Comparison of ENCODE assay signal across 9 mouse cellular contexts in genomic region chr11:76836317-76836716, GRCm38 (mm10). TPM values are rescaled to one million over a fixed set of nuclear protein-coding genes. Genes with fewer than 3 reads are reported as not detected.
DNase-seq lines count a peak whose midpoint lies in the region; ATAC-seq lines count a peak whose summit lies in the region.
"Had no signal": no experiment of that assay in that cellular context is flagged by ENCODE, and none has a peak within 500 bp of the region (broad histone marks: within the 10 kb centered on the region; RNA-seq: fewer than 3 reads in every experiment).

No protein-coding gene starts in this region.

- no peak overlapping the region for H3K9ac ChIP-seq in embryonic facial prominence, embryonic 13.5 days
- H3K9ac ChIP-seq in liver, embryonic 15.5 days, result no peak overlapping the region
- H3K9ac ChIP-seq: embryonic facial prominence, embryonic 12.5 days had no signal

- H3K9me3 ChIP-seq in embryonic facial prominence, embryonic 13.5 days, result no peaks in the 10 kb centered on the region
- H3K9me3 ChIP-seq in liver, embryonic 15.5 days (replicated peaks), result no peaks in the 10 kb centered on the region
- H3K9me3 ChIP-seq: embryonic facial prominence, embryonic 12.5 days had no signal

- H3K27ac ChIP-seq in embryonic facial prominence, embryonic 13.5 days, result 0 out of 2 replicates have a peak overlapping the region, but pooled peaks have one; percentile 51
- H3K27ac ChIP-seq in liver, embryonic 15.5 days (replicated peaks), result peak overlapping the region; percentile 58; the same call in 1 of the 2 replicates
- H3K27ac ChIP-seq: embryonic facial prominence, embryonic 12.5 days had no signal

- WGBS in embryonic facial prominence, embryonic 13.5 days, result 52% methylated on average over 6 of the region's 6 CpGs
- WGBS in liver, embryonic 15.5 days (ENCODE audit: insufficient replicate concordance), result 69% methylated on average over 6 of the region's 6 CpGs

- H3K4me3 ChIP-seq in embryonic facial prominence, embryonic 13.5 days, result no peak overlapping the region
- no peak overlapping the region for H3K4me3 ChIP-seq in liver, embryonic 15.5 days (replicated peaks)
- H3K4me3 ChIP-seq: embryonic facial prominence, embryonic 12.5 days; myocyte had no signal

- peak; percentile 27 for DNase-seq in kidney, postnatal 14 days
- no peak for DNase-seq in kidney, postnatal 4 days
- peak; percentile 91 for DNase-seq in brain, adult 2 months (ENCODE audit: low read depth, low spot score)
- DNase-seq in urinary bladder, postnatal 4 days (ENCODE audit: low spot score in 2 of 2), result no peak

- no peaks in the 10 kb centered on the region; the same call in 1 of the 2 replicates for H3K4me1 ChIP-seq in embryonic facial prominence, embryonic 13.5 days
- H3K4me1 ChIP-seq in liver, embryonic 15.5 days (replicated peaks), result peaks cover 48% of the 10 kb centered on the region
- H3K4me1 ChIP-seq: embryonic facial prominence, embryonic 12.5 days had no signal

- H3K4me2 ChIP-seq in embryonic facial prominence, embryonic 13.5 days, result no peak overlapping the region
- H3K4me2 ChIP-seq in liver, embryonic 15.5 days, result peak overlapping the region; percentile 47
- H3K4me2 ChIP-seq: embryonic facial prominence, embryonic 12.5 days had no signal

- no peak for ATAC-seq in embryonic facial prominence, embryonic 13.5 days (ENCODE audit: insufficient number of reproducible peaks, insufficient read depth, low FRiP score, low TSS enrichment, low read depth)
- ATAC-seq in liver, embryonic 15.5 days (ENCODE audit: insufficient read depth), result no peak
- ATAC-seq in monocyte, adult 5-6 weeks (replicated peaks; ENCODE audit: insufficient number of reproducible peaks, low FRiP score, low TSS enrichment, poor library complexity, severe bottlenecking), result no peak

- H3K36me3 ChIP-seq in embryonic facial prominence, embryonic 13.5 days, result peaks cover 10% of the 10 kb centered on the region
- peaks cover 15% of the 10 kb centered on the region for H3K36me3 ChIP-seq in liver, embryonic 15.5 days (replicated peaks)
- H3K36me3 ChIP-seq: embryonic facial prominence, embryonic 12.5 days had no signal

- H3K27me3 ChIP-seq in embryonic facial prominence, embryonic 13.5 days, result no peaks in the 10 kb centered on the region
- no peaks in the 10 kb centered on the region for H3K27me3 ChIP-seq in liver, embryonic 15.5 days
- H3K27me3 ChIP-seq: embryonic facial prominence, embryonic 12.5 days had no signal

RNA-seq across cellular contexts. Expression of gene Cpd, which starts 10.5 kb away (rescaled TPM):
- 9.7 and 12.5 TPM in 2 replicates for polyA plus RNA-seq in embryonic facial prominence, embryonic 13.5 days (2015; fragmentation: Nextera tagmentation; extraction: Ambion mirVana)
- 4.7 and 4.8 TPM in 2 replicates for polyA plus RNA-seq in liver, embryonic 15.5 days (2015; fragmentation: Nextera tagmentation; extraction: Ambion mirVana)
- total RNA-seq in monocyte, adult 5-6 weeks (2017), result 37.7 to 55.0 TPM (median 54.1 TPM) in 3 replicates

Comparison
In these comparisons a context has a peak if more than half of its experiments do, and no peak if none do; other contexts are left out.
1. DNase-seq: peak in kidney, postnatal 14 days (single experiment) and brain, adult 2 months (single experiment); none in kidney, postnatal 4 days (0 of 2) and urinary bladder, postnatal 4 days (0 of 2).